Mouse (Mus musculus) CH12.LX (cell line): Measurements from ENCODE around the gene Wdfy3. TPM values are rescaled to one million over a fixed set of nuclear protein-coding genes. Genes with fewer than 3 reads are reported as not detected.

ENCODE experiments used
- DNase-seq: peaks from one replicate; pipeline ENCODE4 v3.0.0-alpha.2; 2013; ENCODE audit errors: extremely low read depth
- H3K27ac ChIP-seq: 2 replicates; pipeline ENCODE4 v1.5.1; 2012; ENCODE audit warnings: low read depth, mild to moderate bottlenecking, control low read depth, moderate library complexity; ENCODE audit not compliant: insufficient read depth
- H3K27me3 ChIP-seq: replicated peaks from 2 replicates; pipeline ENCODE3; 2012; ENCODE audit warnings: inconsistent platforms
- H3K36me3 ChIP-seq, 2 experiments: replicated peaks in 1 of 2; 2 replicates each; pipeline versions ENCODE3 to v1.6.1; 2012; ENCODE audit warnings: inconsistent platforms in 1 of 2, low read length in 1 of 2, mild to moderate bottlenecking in 1 of 2, mixed read lengths in 1 of 2, moderate library complexity in 1 of 2; ENCODE audit not compliant: control insufficient read depth in 1 of 2, insufficient read depth in 1 of 2
- H3K4me1 ChIP-seq, 2 experiments: 2 replicates each; pipeline ENCODE4 v1.6.1; 2012; ENCODE audit warnings: inconsistent platforms in 1 of 2, moderate library complexity in 1 of 2; ENCODE audit not compliant: insufficient read depth in 2 of 2, control insufficient read depth in 1 of 2
- H3K4me2 ChIP-seq: 2 replicates; pipeline ENCODE4 v1.6.1; 2012; ENCODE audit warnings: low read depth, mild to moderate bottlenecking, control low read depth; ENCODE audit not compliant: poor library complexity, insufficient read depth, severe bottlenecking
- H3K4me3 ChIP-seq, 3 experiments: fragments of 150-350 bp in 1 of 3; sonication (generic) in 1 of 3; replicated peaks in 1 of 3; 2 replicates each; pipeline versions ENCODE3 to v1.5.1; 2011 to 2012; ENCODE audit warnings: low read depth in 2 of 3, low read length in 2 of 3, mild to moderate bottlenecking in 2 of 3, moderate library complexity in 2 of 3, control low read depth in 1 of 3, improper control_type of control experiment in 1 of 3, inconsistent platforms in 1 of 3, mixed read lengths in 1 of 3; ENCODE audit not compliant: poor library complexity in 1 of 3
- H3K79me2 ChIP-seq: replicated peaks from 2 replicates; pipeline ENCODE4 v1.6.1; 2012; ENCODE audit warnings: mild to moderate bottlenecking, moderate library complexity; ENCODE audit not compliant: control insufficient read depth, poor library complexity, insufficient read depth, severe bottlenecking; ENCODE audit errors: extremely low read depth
- H3K9ac ChIP-seq: 2 replicates; pipeline ENCODE4 v1.6.1; 2012; ENCODE audit warnings: low read depth, mild to moderate bottlenecking, control low read depth, moderate library complexity; ENCODE audit not compliant: insufficient read depth
- H3K9me3 ChIP-seq: replicated peaks from 2 replicates; pipeline ENCODE3; 2012; ENCODE audit warnings: low read length, inconsistent platforms, mixed read lengths
- BHLHE40 ChIP-seq: IDR thresholded peaks from 2 replicates; pipeline ENCODE4 v1.6.1; 2011; ENCODE audit warnings: mild to moderate bottlenecking, low read depth, low read length, improper control_type of control experiment
- CHD2 ChIP-seq: IDR thresholded peaks from 2 replicates; pipeline ENCODE4 v1.6.1; 2011; ENCODE audit warnings: low read length, improper control_type of control experiment
- CTCF ChIP-seq, 2 experiments: IDR thresholded peaks in 1 of 2; conservative IDR thresholded peaks in 1 of 2; 2 replicates each; pipeline ENCODE4 v1.5.1; 2011 to 2012; ENCODE audit warnings: low read depth in 2 of 2, low read length in 2 of 2, improper control_type of control experiment in 1 of 2, inconsistent platforms in 1 of 2, mild to moderate bottlenecking in 1 of 2, moderate library complexity in 1 of 2
- ELF1 ChIP-seq: IDR thresholded peaks from 2 replicates; pipeline ENCODE4 v1.6.1; 2014; ENCODE audit warnings: low read depth, mild to moderate bottlenecking, inconsistent platforms, low read length, improper control_type of control experiment
- ETS1 ChIP-seq: conservative IDR thresholded peaks from 2 replicates; pipeline ENCODE4 v1.6.1; 2012; ENCODE audit warnings: low read depth, mild to moderate bottlenecking, inconsistent platforms, low read length, improper control_type of control experiment, moderate library complexity
- IRF4 ChIP-seq: IDR thresholded peaks from 2 replicates; pipeline ENCODE4 v1.6.1; 2014; ENCODE audit warnings: low read depth, mild to moderate bottlenecking, inconsistent platforms, low read length, improper control_type of control experiment
- JUND ChIP-seq: conservative IDR thresholded peaks from 2 replicates; pipeline ENCODE4 v1.6.1; 2011; ENCODE audit warnings: low read depth, low read length, improper control_type of control experiment
- KAT2A ChIP-seq: IDR thresholded peaks from 2 replicates; pipeline ENCODE4 v1.6.1; 2012; ENCODE audit warnings: low read length, improper control_type of control experiment, inconsistent platforms; ENCODE audit not compliant: insufficient replicate concordance
- MEF2A ChIP-seq: IDR thresholded peaks from 2 replicates; pipeline ENCODE4 v1.6.1; 2014; ENCODE audit warnings: low read depth, mild to moderate bottlenecking, inconsistent platforms, low read length, improper control_type of control experiment, borderline replicate concordance
- MYC ChIP-seq: IDR thresholded peaks from 2 replicates; pipeline ENCODE4 v1.6.1; 2011; ENCODE audit warnings: low read depth, mild to moderate bottlenecking, improper control_type of control experiment, low read length
- NELFE ChIP-seq: IDR thresholded peaks from 2 replicates; pipeline ENCODE4 v1.6.1; 2011; ENCODE audit warnings: low read depth, low read length, improper control_type of control experiment
- NRF1 ChIP-seq: IDR thresholded peaks from 2 replicates; pipeline ENCODE4 v1.6.1; 2014; ENCODE audit warnings: low read depth, mild to moderate bottlenecking, inconsistent platforms, low read length, improper control_type of control experiment, moderate library complexity
- PAX5 ChIP-seq: IDR thresholded peaks from 2 replicates; pipeline ENCODE4 v1.6.1; 2012; ENCODE audit warnings: low read length, inconsistent platforms, mixed read lengths
- POLR2AphosphoS2 ChIP-seq: IDR thresholded peaks from 2 replicates; pipeline ENCODE4 v1.6.1; 2011; ENCODE audit warnings: low read depth, low read length, improper control_type of control experiment
- RCOR1 ChIP-seq: conservative IDR thresholded peaks from 2 replicates; pipeline ENCODE4 v1.6.1; 2012; ENCODE audit warnings: low read depth, mild to moderate bottlenecking, inconsistent platforms, low read length, improper control_type of control experiment
- SMC3 ChIP-seq: IDR thresholded peaks from 2 replicates; pipeline ENCODE4 v1.6.1; 2011; ENCODE audit warnings: low read depth, low read length, improper control_type of control experiment
- TCF12 ChIP-seq: IDR thresholded peaks from 2 replicates; pipeline ENCODE4 v1.6.1; 2014; ENCODE audit warnings: low read depth, mild to moderate bottlenecking, inconsistent platforms, low read length, improper control_type of control experiment
- UBTF ChIP-seq: IDR thresholded peaks from 2 replicates; pipeline ENCODE4 v1.6.1; 2012; ENCODE audit warnings: low read depth, mild to moderate bottlenecking, inconsistent platforms, low read length, improper control_type of control experiment, moderate library complexity
- ZMIZ1 ChIP-seq: IDR thresholded peaks from 2 replicates; pipeline ENCODE4 v1.6.1; 2012; ENCODE audit warnings: low read depth, mild to moderate bottlenecking, inconsistent platforms, low read length, improper control_type of control experiment
- ZNF384 ChIP-seq: IDR thresholded peaks from 2 replicates; pipeline ENCODE4 v1.6.1; 2012; ENCODE audit warnings: low read depth, low read length, improper control_type of control experiment, inconsistent platforms
- dilution Hi-C: fragments of 300-500 bp; cut with MboI; formaldehyde crosslinking; loops from 2 replicates; pipeline ENCODE4 v1.14.3; 2020; ENCODE audit warnings: low sequenced_read_pairs; ENCODE audit not compliant: extremely low pct_unique_long_range_greater_than_20kb, extremely low pct_ligation_motif_present
- in situ Hi-C: fragments of 300-500 bp; cut with MboI; formaldehyde crosslinking; loops from 3 replicates; pipeline ENCODE4 v1.14.3; 2019; ENCODE audit warnings: low sequenced_read_pairs, low pct_ligation_motif_present, low pct_unique_long_range_greater_than_20kb, mixed read lengths
- polyA plus RNA-seq: library from polyadenylated mRNA; unstranded; fragments of >175 nt; gene quantifications from 2 replicates; pipeline ENCODE4 v1.2.1, GENCODE M21; 2012; ENCODE audit warnings: low read depth; ENCODE audit not compliant: insufficient read length
- total RNA-seq, 2 experiments: library from RNA; depleted of rRNA; stranded (reverse); fragments of 300-350 nt in 1 of 2; fragments of >200 nt in 1 of 2; gene quantifications; 2 replicates each; pipeline ENCODE4 v1.2.3; 2012 to 2014

The Wdfy3 gene
- total and polyA plus RNA-seq, 3 experiments = not detected

GRCm38 (mm10) chr5:101935893-101936292 lies 133.8 kb downstream of the Wdfy3 start:
- Histone ChIP-seq H3K4me3 (no peak overlapping the region), H3K9me3 (peaks cover 67% of the 10 kb centered on the region)

GRCm38 (mm10) chr5:101934629-101935028 lies 135.1 kb downstream of the Wdfy3 start:
- no peak overlapping the region for H3K4me2 ChIP-seq
- H3K27ac ChIP-seq = no peak overlapping the region
- H3K27me3 ChIP-seq = no peaks in the 10 kb centered on the region
- H3K4me3 ChIP-seq = no peak overlapping the region
- TF ChIP-seq CTCF (conservative IDR thresholded peaks at IDR 0.05 in 1 of 2, IDR thresholded peaks at IDR 0.05 in 1 of 2; ENCODE audit: low read depth in 2 of 2, low read length in 2 of 2) = no peak
- no peak for TF ChIP-seq BHLHE40
- no peak for TF ChIP-seq RCOR1
- no peak for TF ChIP-seq NELFE
- no peak for TF ChIP-seq KAT2A
- no peak for TF ChIP-seq NRF1
- no peak for TF ChIP-seq PAX5
- no peak for TF ChIP-seq MYC
- no peak for TF ChIP-seq UBTF
- TF ChIP-seq JUND = no peak
- no peak for TF ChIP-seq ETS1
- no peak for TF ChIP-seq IRF4
- no peak for TF ChIP-seq ZNF384
- TF ChIP-seq MEF2A = no peak
- no peak for TF ChIP-seq TCF12
- no peak for TF ChIP-seq ZMIZ1
- no peaks in the 10 kb centered on the region for H3K4me1 ChIP-seq
- DNase-seq = no peak
- H3K36me3 ChIP-seq = no peaks in the 10 kb centered on the region
- peaks cover 72% of the 10 kb centered on the region for H3K9me3 ChIP-seq
- no peaks in the 10 kb centered on the region for H3K79me2 ChIP-seq
- dilution Hi-C loops (no loop called here), in situ Hi-C loops (no loop called here)
- no peak overlapping the region for H3K9ac ChIP-seq

More at GRCm38 (mm10) chr5:101935893-101936292, 133.8 kb downstream of the Wdfy3 start:
- in situ Hi-C loops = no loop called here
- H3K36me3 ChIP-seq = no peaks in the 10 kb centered on the region
- H3K4me1 ChIP-seq = no peaks in the 10 kb centered on the region
- no peaks in the 10 kb centered on the region for H3K79me2 ChIP-seq
- no peak overlapping the region for H3K4me2 ChIP-seq
- H3K9ac ChIP-seq = no peak overlapping the region
- H3K27ac ChIP-seq = no peak overlapping the region
- TF ChIP-seq ZNF384 (no peak), CTCF (conservative IDR thresholded peaks at IDR 0.05 in 1 of 2, IDR thresholded peaks at IDR 0.05 in 1 of 2; ENCODE audit: low read depth in 2 of 2, low read length in 2 of 2) (no peak), BHLHE40 (no peak), ELF1 (no peak), SMC3 (no peak), ETS1 (no peak), POLR2AphosphoS2 (no peak), RCOR1 (no peak), MYC (no peak), CHD2 (no peak)
- no peaks in the 10 kb centered on the region for H3K27me3 ChIP-seq
- no peak for DNase-seq
- dilution Hi-C loops = no loop called here
